Mouse (Mus musculus): ENCODE data around the gene Col4a2.
A peak's percentile ranks its signal among the peaks of the same experiment; 100 is the strongest.

Col4a2 gene

GRCm38 (mm10) chr8:11297141-11297838 lies 15.3 kb upstream of the Col4a2 start:
- no peak for DNase-seq

GRCm38 (mm10) chr8:11298531-11299316 lies 13.9 kb upstream of the Col4a2 start:
- DNase-seq = no peak

- no peak for DNase-seq
These were observed 13.3 kb upstream of the Col4a2 start for GRCm38 (mm10) chr8:11299317-11299602.

- peak in 1 of 2 experiments; percentile 22 for DNase-seq
These were observed 12.2 kb upstream of the Col4a2 start for GRCm38 (mm10) chr8:11300436-11300835.

- no peak for DNase-seq
These were observed 8.5 kb upstream of the Col4a2 start for GRCm38 (mm10) chr8:11304027-11304601.

GRCm38 (mm10) chr8:11305539-11305938 lies 7.1 kb upstream of the Col4a2 start:
- no peak for DNase-seq

GRCm38 (mm10) chr8:11307451-11307850 lies 5.2 kb upstream of the Col4a2 start:
- no peak for DNase-seq

- no peak for DNase-seq
These were observed 4.0 kb upstream of the Col4a2 start for GRCm38 (mm10) chr8:11308570-11308998.

- no peak for DNase-seq
These were observed 3.4 kb upstream of the Col4a2 start for GRCm38 (mm10) chr8:11309226-11309625.

GRCm38 (mm10) chr8:11310049-11310448 lies 2.6 kb upstream of the Col4a2 start:
- DNase-seq = no peak

- DNase-seq = peak; percentile 24 to 30
These were observed 790 bp upstream of the Col4a2 start for GRCm38 (mm10) chr8:11311681-11312348.

- peak; percentile 25 to 27 for DNase-seq
These were observed 839 bp downstream of the Col4a2 start for GRCm38 (mm10) chr8:11313176-11314111.

GRCm38 (mm10) chr8:11314613-11315012 lies 2.0 kb downstream of the Col4a2 start:
- DNase-seq = no peak

GRCm38 (mm10) chr8:11315179-11315943 lies 2.8 kb downstream of the Col4a2 start:
- DNase-seq = no peak

GRCm38 (mm10) chr8:11316118-11316517 lies 3.5 kb downstream of the Col4a2 start:
- DNase-seq = no peak

- DNase-seq = no peak
These were observed 6.8 kb downstream of the Col4a2 start for GRCm38 (mm10) chr8:11319405-11319804.

- no peak for DNase-seq
These were observed 9.2 kb downstream of the Col4a2 start for GRCm38 (mm10) chr8:11321841-11322240.

- DNase-seq = no peak
These were observed 10.3 kb downstream of the Col4a2 start for GRCm38 (mm10) chr8:11322724-11323585.

GRCm38 (mm10) chr8:11323681-11324080 lies 11.1 kb downstream of the Col4a2 start:
- no peak for DNase-seq

- peak; percentile 29 to 51 for DNase-seq
These were observed 12.3 kb downstream of the Col4a2 start for GRCm38 (mm10) chr8:11324801-11325395.

All from cerebellum, postnatal 10 days (tissue).